Comparison of ENCODE assay signal across 10 mouse cellular contexts in the genomic region with DNA sequence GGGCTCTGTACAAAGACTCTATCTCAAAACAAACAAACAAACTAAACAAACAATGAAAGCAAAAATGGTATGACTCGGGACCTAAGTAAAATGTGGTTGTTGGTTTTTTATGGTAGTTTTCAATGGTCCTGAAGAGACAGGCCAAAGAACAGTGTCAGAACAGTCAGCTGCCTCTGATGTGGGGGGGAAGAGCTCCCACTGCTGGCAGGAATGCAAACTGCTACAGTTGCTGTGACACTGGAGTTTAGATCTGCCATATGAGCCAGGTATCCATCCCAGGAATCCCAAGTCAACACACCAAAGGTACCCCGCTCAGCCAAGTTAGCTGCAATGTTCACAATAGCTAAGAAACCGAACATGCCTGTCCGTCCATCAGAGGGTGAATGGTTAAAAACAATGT. TPM values are rescaled to one million over a fixed set of nuclear protein-coding genes. Genes with fewer than 3 reads are reported as not detected.
DNase-seq lines count a peak whose midpoint lies in the region; ATAC-seq and TF ChIP-seq lines count a peak whose summit lies in the region.
"Had no signal": no experiment of that assay in that cellular context is flagged by ENCODE, and none has a peak within 500 bp of the region (broad histone marks: within the 10 kb centered on the region; RNA-seq: fewer than 3 reads in every experiment).

No protein-coding gene starts in this region.

- no peaks in the 10 kb centered on the region for H3K4me1 ChIP-seq in hindbrain, embryonic 11.5 days (replicated peaks; ENCODE audit: control insufficient read depth, insufficient read depth, low read length)
- no peaks in the 10 kb centered on the region for H3K4me1 ChIP-seq in hindbrain, embryonic 13.5 days (replicated peaks)
- H3K4me1 ChIP-seq in kidney, postnatal 0 days (replicated peaks; ENCODE audit: insufficient read depth, low read length), result no peaks in the 10 kb centered on the region
- H3K4me1 ChIP-seq in liver, embryonic 13.5 days (replicated peaks), result no peaks in the 10 kb centered on the region
- H3K4me1 ChIP-seq: embryonic facial prominence, embryonic 13.5 days had no signal

- no peaks in the 10 kb centered on the region for H3K9me3 ChIP-seq in hindbrain, embryonic 11.5 days (ENCODE audit: control insufficient read depth, low read length)
- H3K9me3 ChIP-seq in hindbrain, embryonic 13.5 days, result no peaks in the 10 kb centered on the region
- no peaks in the 10 kb centered on the region for H3K9me3 ChIP-seq in kidney, postnatal 0 days (replicated peaks; ENCODE audit: low read length)
- no peaks in the 10 kb centered on the region for H3K9me3 ChIP-seq in liver, embryonic 13.5 days (replicated peaks)
- H3K9me3 ChIP-seq: embryonic facial prominence, embryonic 13.5 days had no signal

- peak; percentile 86 for DNase-seq in hindbrain, embryonic 11.5 days (ENCODE audit: low spot score)
- peak; percentile 2 to 14 for DNase-seq in CD8-positive naive resting alpha-beta T cell, adult 2 months (ENCODE audit: low read depth in 2 of 2, low spot score in 2 of 2)
- peak; percentile 90 for DNase-seq in brain, adult 2 months (ENCODE audit: low read depth, low spot score)
- DNase-seq in fibroblast of lung, adult 2 months (ENCODE audit: low read depth), result peak; percentile 27
- DNase-seq in kidney, postnatal 0 days (ENCODE audit: low spot score), result peak; percentile 77
- DNase-seq in liver, embryonic 13.5 days, result peak; percentile 36
- peak; percentile 31 for DNase-seq in right cerebral cortex, postnatal 14 days

- no peak overlapping the region for H3K9ac ChIP-seq in hindbrain, embryonic 11.5 days (ENCODE audit: low read depth, low read length)
- H3K9ac ChIP-seq in hindbrain, embryonic 13.5 days, result no peak overlapping the region
- H3K9ac ChIP-seq in kidney, postnatal 0 days (ENCODE audit: low read depth, low read length), result no peak overlapping the region
- no peak overlapping the region for H3K9ac ChIP-seq in liver, embryonic 13.5 days
- H3K9ac ChIP-seq: embryonic facial prominence, embryonic 13.5 days had no signal

- H3K36me3 ChIP-seq in hindbrain, embryonic 11.5 days (ENCODE audit: control insufficient read depth, insufficient read depth, low read length), result peaks cover 6% of the 10 kb centered on the region; the same call in 1 of the 2 replicates
- H3K36me3 ChIP-seq in hindbrain, embryonic 13.5 days, result peaks cover 89% of the 10 kb centered on the region
- H3K36me3 ChIP-seq in kidney, postnatal 0 days (ENCODE audit: insufficient read depth, low read length), result peaks cover 62% of the 10 kb centered on the region
- H3K36me3 ChIP-seq in liver, embryonic 13.5 days, result peaks cover 68% of the 10 kb centered on the region

- peak; percentile 99 for TF ChIP-seq CTCF in kidney, postnatal 0 days (IDR thresholded peaks at IDR 0.05; ENCODE audit: low read depth)

- no peak overlapping the region for H3K27ac ChIP-seq in hindbrain, embryonic 11.5 days (ENCODE audit: low read depth, low read length)
- no peak overlapping the region for H3K27ac ChIP-seq in hindbrain, embryonic 13.5 days
- no peak overlapping the region for H3K27ac ChIP-seq in kidney, postnatal 0 days
- H3K27ac ChIP-seq in liver, embryonic 13.5 days, result no peak overlapping the region
- H3K27ac ChIP-seq: embryonic facial prominence, embryonic 13.5 days; macrophage had no signal

- WGBS in hindbrain, embryonic 11.5 days, result 75% methylated on average over 4 of the region's 4 CpGs
- 70% methylated on average over 4 of the region's 4 CpGs for WGBS in hindbrain, embryonic 13.5 days
- 57% methylated on average over 4 of the region's 4 CpGs for WGBS in kidney, postnatal 0 days
- 47% methylated on average over 4 of the region's 4 CpGs for WGBS in liver, embryonic 13.5 days (ENCODE audit: insufficient replicate concordance)

- H3K4me3 ChIP-seq in hindbrain, embryonic 11.5 days (ENCODE audit: low read depth, low read length), result no peak overlapping the region
- no peak overlapping the region for H3K4me3 ChIP-seq in hindbrain, embryonic 13.5 days
- no peak overlapping the region for H3K4me3 ChIP-seq in kidney, postnatal 0 days (replicated peaks; ENCODE audit: low read depth, low read length)
- no peak overlapping the region for H3K4me3 ChIP-seq in liver, embryonic 13.5 days (replicated peaks)
- H3K4me3 ChIP-seq: embryonic facial prominence, embryonic 13.5 days had no signal

- ATAC-seq in hindbrain, embryonic 11.5 days (ENCODE audit: low FRiP score), result no peak
- ATAC-seq in hindbrain, embryonic 13.5 days (ENCODE audit: low FRiP score), result no peak
- no peak for ATAC-seq in kidney, postnatal 0 days (replicated peaks; ENCODE audit: low FRiP score, low read depth)
- ATAC-seq in liver, embryonic 13.5 days (ENCODE audit: low read depth), result no peak

- no peaks in the 10 kb centered on the region for H3K27me3 ChIP-seq in hindbrain, embryonic 11.5 days (ENCODE audit: control insufficient read depth, insufficient read depth, low read length)
- H3K27me3 ChIP-seq in hindbrain, embryonic 13.5 days, result no peaks in the 10 kb centered on the region
- no peaks in the 10 kb centered on the region for H3K27me3 ChIP-seq in kidney, postnatal 0 days (ENCODE audit: insufficient read depth, low read length)
- no peaks in the 10 kb centered on the region for H3K27me3 ChIP-seq in liver, embryonic 13.5 days
- H3K27me3 ChIP-seq: embryonic facial prominence, embryonic 13.5 days had no signal

- no peak overlapping the region for H3K4me2 ChIP-seq in hindbrain, embryonic 11.5 days (replicated peaks; ENCODE audit: low read depth, low read length)
- H3K4me2 ChIP-seq in hindbrain, embryonic 13.5 days, result no peak overlapping the region
- no peak overlapping the region for H3K4me2 ChIP-seq in kidney, postnatal 0 days (ENCODE audit: low read length)
- no peak overlapping the region for H3K4me2 ChIP-seq in liver, embryonic 13.5 days
- H3K4me2 ChIP-seq: embryonic facial prominence, embryonic 13.5 days had no signal

RNA-seq across cellular contexts. Expression of a gene that starts 19.1 kb away (rescaled TPM):
- 0.31 and 0.43 TPM in 2 replicates for polyA plus RNA-seq in hindbrain, embryonic 11.5 days (2014; fragmentation: Nextera tagmentation; extraction: Ambion mirVana)
- not detected in 2 replicates for polyA plus RNA-seq in hindbrain, embryonic 13.5 days (2015; fragmentation: Nextera tagmentation; extraction: Ambion mirVana)
- polyA plus RNA-seq in kidney, postnatal 0 days (2015; fragmentation: Nextera tagmentation; extraction: Ambion mirVana), result 0.28 and 0.50 TPM in 2 replicates
- not detected in 2 replicates for polyA plus RNA-seq in liver, embryonic 13.5 days (2015; fragmentation: Nextera tagmentation; extraction: Ambion mirVana)
- polyA plus RNA-seq: embryonic facial prominence, embryonic 13.5 days; macrophage had no signal

RNA-seq across cellular contexts. Expression of a gene that starts 25.2 kb away (rescaled TPM):
- polyA plus RNA-seq in hindbrain, embryonic 11.5 days (2014; fragmentation: Nextera tagmentation; extraction: Ambion mirVana), result 17.4 and 26.1 TPM in 2 replicates
- polyA plus RNA-seq in hindbrain, embryonic 13.5 days (2015; fragmentation: Nextera tagmentation; extraction: Ambion mirVana), result 15.6 and 16.3 TPM in 2 replicates
- polyA plus RNA-seq in kidney, postnatal 0 days (2015; fragmentation: Nextera tagmentation; extraction: Ambion mirVana), result 18.0 and 19.0 TPM in 2 replicates
- 5.8 and 8.2 TPM in 2 replicates for polyA plus RNA-seq in liver, embryonic 13.5 days (2015; fragmentation: Nextera tagmentation; extraction: Ambion mirVana)

RNA-seq across cellular contexts. Expression of a gene that starts 25.2 kb away (rescaled TPM):
- polyA plus RNA-seq in hindbrain, embryonic 11.5 days (2014; fragmentation: Nextera tagmentation; extraction: Ambion mirVana), result 53.5 and 58.0 TPM in 2 replicates
- 43.7 and 44.2 TPM in 2 replicates for polyA plus RNA-seq in hindbrain, embryonic 13.5 days (2015; fragmentation: Nextera tagmentation; extraction: Ambion mirVana)
- polyA plus RNA-seq in kidney, postnatal 0 days (2015; fragmentation: Nextera tagmentation; extraction: Ambion mirVana), result 39.1 and 43.6 TPM in 2 replicates
- polyA plus RNA-seq in liver, embryonic 13.5 days (2015; fragmentation: Nextera tagmentation; extraction: Ambion mirVana), result 42.2 and 53.1 TPM in 2 replicates

RNA-seq across cellular contexts. Expression of a gene that starts 27.9 kb away (rescaled TPM):
- not detected in 2 replicates for polyA plus RNA-seq in hindbrain, embryonic 11.5 days (2014; fragmentation: Nextera tagmentation; extraction: Ambion mirVana)
- not detected in 2 replicates for polyA plus RNA-seq in hindbrain, embryonic 13.5 days (2015; fragmentation: Nextera tagmentation; extraction: Ambion mirVana)
- 2.1 and 3.7 TPM in 2 replicates for polyA plus RNA-seq in kidney, postnatal 0 days (2015; fragmentation: Nextera tagmentation; extraction: Ambion mirVana)
- polyA plus RNA-seq in liver, embryonic 13.5 days (2015; fragmentation: Nextera tagmentation; extraction: Ambion mirVana), result 0.23 TPM in 1 of 2 replicates, not detected in the other
- polyA plus RNA-seq: embryonic facial prominence, embryonic 13.5 days; macrophage had no signal

RNA-seq across cellular contexts. Expression of a gene that starts 38.3 kb away (rescaled TPM):
- polyA plus RNA-seq in hindbrain, embryonic 11.5 days (2014; fragmentation: Nextera tagmentation; extraction: Ambion mirVana), result not detected in 2 replicates
- polyA plus RNA-seq in hindbrain, embryonic 13.5 days (2015; fragmentation: Nextera tagmentation; extraction: Ambion mirVana), result not detected in 2 replicates
- polyA plus RNA-seq in kidney, postnatal 0 days (2015; fragmentation: Nextera tagmentation; extraction: Ambion mirVana), result not detected in 2 replicates
- 2.7 and 3.6 TPM in 2 replicates for polyA plus RNA-seq in liver, embryonic 13.5 days (2015; fragmentation: Nextera tagmentation; extraction: Ambion mirVana)
- polyA plus RNA-seq: embryonic facial prominence, embryonic 13.5 days; macrophage had no signal

Comparison
In these comparisons a context has a peak if more than half of its experiments do, and no peak if none do; other contexts are left out.
1. DNase-seq: peak in every context shown above with its lines; median percentile 90 in brain, adult 2 months; 86 in hindbrain, embryonic 11.5 days; 77 in kidney, postnatal 0 days; 36 in liver, embryonic 13.5 days; 31 in right cerebral cortex, postnatal 14 days; 27 in fibroblast of lung, adult 2 months; 8 in CD8-positive naive resting alpha-beta T cell, adult 2 months.